Mouse (Mus musculus): Measurements from ENCODE around the gene Crocc2.

The Crocc2 gene

DNA sequence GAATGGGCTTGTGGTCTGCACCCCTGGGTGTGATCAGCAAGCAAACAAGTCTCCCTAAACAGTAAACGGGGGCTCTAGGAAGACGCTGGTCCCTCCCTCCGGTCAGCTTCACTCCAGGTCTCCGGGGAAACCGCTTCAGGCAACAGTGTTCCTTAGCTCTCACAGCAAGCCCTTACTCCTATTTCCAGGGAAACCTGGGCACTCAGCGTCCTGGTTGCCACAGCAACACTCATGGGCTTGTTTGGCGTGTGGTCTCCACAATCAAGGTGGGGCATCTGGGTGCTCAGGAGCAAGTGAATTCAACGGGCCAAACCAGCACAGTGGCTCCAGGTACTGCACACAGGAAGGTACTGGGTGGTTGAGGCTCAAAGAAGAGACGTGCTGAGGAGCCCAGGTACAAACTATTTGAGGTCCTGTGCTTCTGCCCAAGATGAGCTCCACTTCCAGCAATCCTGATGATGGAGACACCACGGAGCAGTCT is at the start of gene Crocc2:
Crocc2 (plus strand) TSS at position 431 of the 481 bp plus-strand sequence.
- in situ Hi-C loops (cut with MboI, MseI): no loop called here

DNA sequence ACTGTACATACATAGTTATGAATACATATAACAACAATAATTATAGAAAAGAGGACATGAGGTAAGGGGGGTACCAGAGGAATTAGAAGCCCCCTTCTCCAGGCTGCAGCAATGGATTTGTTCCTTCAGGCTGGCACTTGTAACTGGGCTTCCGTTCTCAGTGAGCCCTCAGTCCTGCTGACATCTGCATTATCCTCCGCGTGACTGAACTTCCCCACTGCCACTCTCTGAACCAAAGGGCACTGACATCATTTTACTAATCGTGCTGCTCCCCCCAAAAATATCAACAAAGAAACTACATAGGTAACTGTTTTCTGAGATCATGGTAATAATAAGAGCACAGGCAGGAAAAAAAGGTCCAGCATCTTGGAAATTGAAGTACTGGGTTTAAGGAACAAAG is 49.7 kb upstream of the Crocc2 start:
- in situ Hi-C loops (cut with MboI, MseI): no loop called here

DNA sequence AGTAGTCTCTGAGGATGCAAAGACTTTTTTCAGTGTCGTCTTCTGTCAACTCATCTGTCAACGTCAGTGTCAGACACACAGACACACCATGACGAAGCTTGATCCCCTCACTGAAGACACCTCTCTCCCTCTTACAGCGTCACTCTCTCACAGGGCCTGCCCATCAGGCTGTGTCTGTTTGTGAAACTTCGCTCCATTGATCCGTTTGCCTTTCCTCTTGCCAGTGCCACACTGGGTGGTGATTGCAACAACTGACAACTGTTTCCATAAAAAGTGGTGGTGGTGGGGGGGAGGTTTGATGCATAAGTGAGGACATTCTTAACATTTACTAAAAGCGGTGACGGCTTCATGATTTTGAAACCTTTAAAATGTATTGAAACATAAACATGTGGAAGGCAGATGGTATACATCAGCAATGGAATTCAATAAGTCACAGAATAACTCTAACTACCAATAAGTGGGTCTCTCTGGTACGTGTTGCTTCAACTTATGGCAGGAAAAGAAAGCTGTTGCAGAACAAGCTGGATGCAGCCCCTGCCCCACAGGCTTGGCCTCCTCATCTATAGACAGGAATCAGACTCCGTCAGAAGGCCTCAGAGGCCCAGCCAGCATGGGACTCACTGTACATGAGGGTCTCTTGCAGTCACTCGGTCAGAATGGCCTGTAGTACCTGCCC is 45.2 kb upstream of the Crocc2 start:
- in situ Hi-C loops (cut with MboI, MseI): no loop called here

DNA sequence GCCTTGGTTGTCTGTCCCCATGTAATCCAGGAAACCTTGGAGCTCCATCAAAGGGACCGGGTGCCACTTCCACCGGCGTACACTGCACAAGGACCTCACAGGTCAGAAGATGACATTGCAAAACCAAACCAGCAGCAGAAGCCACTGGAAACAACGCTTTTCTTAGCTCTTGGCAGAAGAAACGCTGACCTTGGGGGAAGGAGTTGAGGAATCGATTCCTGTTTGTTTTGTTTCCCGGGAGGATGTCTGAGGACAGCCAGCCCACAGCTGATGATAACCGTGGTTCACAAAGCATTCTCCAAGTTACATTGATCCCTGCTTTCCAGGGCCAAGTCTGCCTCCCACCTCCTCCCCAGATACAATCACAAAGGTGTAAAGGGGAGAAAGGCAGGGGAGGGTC is 44.5 kb upstream of the Crocc2 start:
- in situ Hi-C loops (cut with MboI, MseI): no loop called here

DNA sequence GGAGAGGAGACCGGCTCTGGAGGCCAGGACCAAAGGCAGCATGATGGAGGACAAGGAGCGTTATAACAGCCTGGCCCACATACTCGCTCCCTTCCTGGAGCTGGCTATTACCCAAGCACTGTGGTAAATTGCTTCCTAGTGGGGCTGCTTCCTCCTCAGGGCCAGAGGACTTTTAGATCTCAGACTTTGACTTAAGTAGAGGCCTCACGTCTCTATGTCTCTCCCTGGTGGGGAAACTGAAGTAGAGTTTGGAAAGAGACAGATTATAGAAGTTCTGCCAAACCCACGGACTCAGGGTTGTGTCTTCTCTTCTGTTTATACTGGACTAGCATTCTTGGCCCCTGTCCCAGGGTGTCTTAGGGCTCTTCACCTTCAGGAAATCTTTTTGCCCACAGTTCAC is 43.3 kb upstream of the Crocc2 start:
- in situ Hi-C loops (cut with MboI, MseI): no loop called here

DNA sequence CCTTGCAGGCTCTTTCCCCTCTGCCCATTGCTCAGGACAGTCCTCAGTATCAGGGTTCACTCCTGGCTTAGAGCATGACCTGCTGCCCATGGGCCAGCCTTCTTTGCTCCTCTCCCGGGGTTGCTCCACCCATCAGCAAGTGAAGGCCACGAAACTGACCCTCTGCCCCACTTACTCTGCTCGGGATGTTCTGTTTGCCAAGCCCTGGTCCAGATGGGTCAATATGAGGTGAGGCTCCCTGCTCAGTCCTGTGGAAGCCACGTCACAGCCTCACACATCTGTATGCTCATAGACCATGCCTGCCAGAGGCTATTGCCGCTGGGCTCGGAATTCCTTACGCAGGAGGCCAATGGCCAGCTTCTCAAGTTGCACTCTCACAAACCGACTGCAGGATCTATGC is 40.3 kb upstream of the Crocc2 start:
- in situ Hi-C loops (cut with MboI, MseI): no loop called here

DNA sequence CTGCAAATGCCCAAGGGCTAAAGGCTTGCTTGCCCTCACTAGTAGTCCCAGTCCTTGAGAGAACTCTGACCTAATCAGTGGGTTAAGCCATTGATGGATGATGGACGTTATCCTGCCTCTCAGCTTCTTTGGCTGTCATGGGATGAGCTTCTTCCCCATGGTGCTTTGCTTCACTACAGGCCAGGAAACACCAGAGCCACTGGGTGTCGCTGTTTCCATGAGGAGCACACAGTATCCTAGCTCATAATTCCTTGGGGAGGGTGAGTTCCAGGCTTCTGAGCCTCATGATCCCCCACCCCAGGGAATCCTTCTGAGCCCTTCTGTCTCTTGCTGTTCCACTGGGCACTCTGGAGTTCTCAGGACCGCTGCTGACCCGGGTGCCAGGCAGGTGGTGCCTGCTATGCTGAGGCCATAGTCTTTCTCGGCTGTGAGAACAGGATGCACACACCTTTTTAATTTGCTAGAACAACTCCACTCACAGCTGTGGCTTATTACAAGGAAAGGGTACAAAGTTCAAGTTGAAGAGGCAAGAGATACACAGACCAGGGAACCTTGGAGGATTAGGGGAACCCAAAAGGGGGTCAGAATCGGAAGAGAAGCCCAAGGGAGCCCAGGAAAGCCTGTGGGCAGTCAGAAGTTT is 39.7 kb upstream of the Crocc2 start:
- in situ Hi-C loops (cut with MboI, MseI): no loop called here

DNA sequence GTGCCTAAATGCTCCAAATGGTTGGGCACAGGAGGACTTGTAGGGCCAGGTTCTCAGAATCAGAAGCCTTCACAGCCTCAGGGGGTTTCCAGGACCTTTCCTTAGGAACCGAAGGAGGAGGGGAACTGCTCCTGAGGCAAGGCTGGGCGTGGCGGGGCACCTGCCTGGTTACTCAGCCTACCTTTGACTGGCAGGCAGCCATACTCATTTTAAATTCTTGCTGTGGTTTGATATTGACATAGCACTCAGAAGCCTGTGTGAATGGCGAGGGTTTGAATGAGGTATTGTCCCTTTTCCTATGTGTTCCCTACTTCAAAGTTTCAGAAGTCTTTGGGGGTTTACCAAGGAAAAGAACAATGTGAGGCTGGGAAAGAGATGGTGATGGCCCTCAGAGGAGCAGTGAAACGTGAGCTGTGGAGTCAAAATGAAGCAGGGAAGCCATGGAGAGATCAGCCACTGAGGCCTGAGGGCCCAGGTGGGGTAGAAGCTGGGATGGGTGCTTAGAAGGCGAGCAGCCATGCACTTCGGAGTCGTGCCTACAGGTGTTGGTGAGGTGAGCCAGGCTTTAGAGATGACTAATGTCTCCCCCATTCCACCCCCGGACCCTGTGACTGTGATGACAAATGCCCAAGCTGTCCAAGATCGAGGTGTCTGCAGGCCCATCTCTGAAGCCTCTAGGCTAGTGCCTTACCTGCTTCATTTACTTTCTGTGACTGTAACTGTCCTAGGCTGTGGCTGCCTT is 38.1 kb upstream of the Crocc2 start:
- in situ Hi-C loops (cut with MboI, MseI): no loop called here

DNA sequence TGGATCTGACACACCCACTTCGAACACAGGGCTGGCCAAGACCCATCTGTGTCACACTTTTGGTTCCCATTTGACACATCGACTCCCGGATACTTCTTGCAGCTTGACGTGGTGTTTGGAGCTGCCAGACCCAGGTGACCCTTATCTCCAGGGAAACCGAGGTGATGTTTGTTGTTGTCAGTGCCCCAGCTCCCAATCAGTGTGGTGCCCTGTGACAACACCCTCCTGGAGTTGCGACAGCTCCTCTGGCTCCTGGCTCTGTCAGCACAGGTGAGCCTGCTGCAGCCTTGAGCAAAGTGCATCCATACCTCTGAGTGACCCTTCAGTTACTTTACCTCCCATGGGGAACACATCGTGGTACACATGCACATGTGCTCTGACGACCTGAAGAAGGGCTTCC is 35.8 kb upstream of the Crocc2 start:
- in situ Hi-C loops (cut with MboI, MseI): no loop called here

DNA sequence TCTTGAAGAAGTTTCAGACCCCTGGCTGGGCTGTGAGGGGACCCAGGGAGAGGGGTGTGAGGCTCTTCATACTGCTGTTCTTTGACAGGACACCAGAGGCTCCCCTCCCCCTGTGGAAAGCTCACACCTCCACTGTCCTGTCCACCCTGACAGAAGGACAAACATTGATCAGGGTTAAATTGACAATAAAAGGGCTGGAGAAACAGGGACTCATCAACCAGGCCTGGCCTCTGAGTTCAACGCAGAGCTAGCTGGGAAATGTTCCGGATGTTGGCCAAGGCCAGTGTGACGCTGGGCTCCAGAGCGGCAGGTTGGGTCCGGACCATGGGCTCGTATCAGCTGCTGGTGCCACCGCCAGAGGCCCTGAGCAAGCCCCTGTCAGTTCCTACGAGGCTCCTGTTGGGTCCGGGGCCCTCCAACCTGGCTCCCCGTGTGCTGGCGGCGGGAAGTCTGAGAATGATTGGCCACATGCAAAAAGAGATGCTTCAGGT is 33.4 kb upstream of the Crocc2 start, which contains the start of gene Agxt:
Agxt (plus strand) TSS at position 205 of the 491 bp plus-strand sequence.
- in situ Hi-C loops (cut with MboI, MseI): no loop called here

DNA sequence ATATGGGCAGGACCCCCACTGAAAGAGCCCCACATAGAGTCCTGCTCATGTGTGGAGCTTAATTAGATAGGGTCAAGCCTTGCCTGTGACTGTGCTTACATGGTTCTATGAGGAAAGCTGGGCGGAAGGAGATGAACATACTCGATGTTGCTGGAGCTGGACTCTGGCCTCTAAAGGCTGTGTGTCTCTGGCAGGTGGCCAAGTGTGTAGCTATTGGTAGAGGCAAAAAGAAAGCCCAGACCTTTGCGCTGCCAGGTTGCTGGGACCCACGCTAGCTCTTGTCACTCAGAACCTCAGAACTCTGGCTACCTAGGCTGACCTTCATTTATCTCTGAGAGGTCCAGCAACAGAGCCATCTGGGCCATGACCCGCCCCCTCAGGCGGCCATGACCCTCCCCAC is 30.0 kb upstream of the Crocc2 start:
- in situ Hi-C loops (cut with MboI, MseI): no loop called here

DNA sequence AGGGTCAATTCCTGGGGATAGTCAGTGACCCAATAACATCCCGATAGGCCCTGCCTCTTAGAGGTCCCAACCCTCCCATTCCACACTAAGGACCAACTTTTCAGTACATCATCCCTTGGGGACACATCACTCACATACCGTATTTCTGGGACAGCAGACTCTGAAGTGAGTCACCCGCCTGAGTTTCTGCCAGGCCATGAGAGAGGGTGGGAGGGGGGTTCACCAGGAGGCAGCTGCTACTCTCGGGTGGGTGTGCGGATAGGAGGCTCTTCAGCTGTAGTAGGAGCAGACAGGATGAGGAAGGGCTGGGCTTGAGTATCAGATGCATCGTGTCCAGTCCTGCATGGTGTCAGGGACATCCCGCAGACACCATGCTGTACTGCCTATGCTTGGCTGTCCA is 28.8 kb upstream of the Crocc2 start:
- in situ Hi-C loops (cut with MboI, MseI): loop anchor here (10.0 kb wide), 1 partner anchor 1805 kb away; no protein-coding TSS in a partner anchor

DNA sequence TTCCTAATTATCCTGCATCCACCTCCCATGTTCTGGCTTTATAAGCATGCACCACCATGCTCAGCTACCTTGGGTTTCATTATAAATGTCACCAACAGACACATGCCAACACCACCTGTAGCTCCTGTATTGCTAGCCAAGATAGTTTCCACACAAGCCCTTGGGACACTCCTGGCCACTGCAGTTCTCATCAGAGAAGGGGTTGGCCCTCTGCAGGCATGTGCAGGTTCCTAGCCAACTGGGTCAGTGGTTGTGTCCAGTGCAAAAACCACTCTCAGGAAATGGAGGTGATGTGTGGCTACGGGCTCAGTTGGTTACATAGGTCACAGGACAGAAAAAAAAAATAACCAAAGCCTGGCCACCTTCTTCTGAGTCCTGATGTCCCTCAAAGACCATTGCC is 25.7 kb upstream of the Crocc2 start:
- in situ Hi-C loops (cut with MboI, MseI): loop anchor here (10.0 kb wide), 1 partner anchor 1808 kb away; no protein-coding TSS in a partner anchor

DNA sequence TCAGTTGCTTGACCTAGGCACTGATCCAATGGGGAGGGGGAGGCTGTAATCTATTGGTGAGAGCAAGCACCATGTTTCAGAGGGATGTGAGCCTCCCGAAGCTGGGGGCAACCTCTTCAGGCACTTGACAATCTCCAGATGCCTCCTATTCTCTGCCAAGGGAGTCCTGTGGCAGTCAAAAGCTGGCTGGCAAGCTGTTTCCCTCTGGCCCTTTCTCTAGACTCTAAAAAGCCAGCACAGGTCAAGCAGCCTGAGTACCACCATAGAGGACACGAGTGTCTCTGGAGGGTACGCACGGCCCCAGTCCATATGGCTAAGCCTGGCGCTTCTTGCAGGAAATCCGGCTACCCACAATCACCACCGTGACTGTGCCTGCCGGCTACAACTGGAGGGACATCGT is 24.3 kb upstream of the Crocc2 start:
- in situ Hi-C loops (cut with MboI, MseI): loop anchor here (10.0 kb wide), 1 partner anchor 1809 kb away; no protein-coding TSS in a partner anchor

DNA sequence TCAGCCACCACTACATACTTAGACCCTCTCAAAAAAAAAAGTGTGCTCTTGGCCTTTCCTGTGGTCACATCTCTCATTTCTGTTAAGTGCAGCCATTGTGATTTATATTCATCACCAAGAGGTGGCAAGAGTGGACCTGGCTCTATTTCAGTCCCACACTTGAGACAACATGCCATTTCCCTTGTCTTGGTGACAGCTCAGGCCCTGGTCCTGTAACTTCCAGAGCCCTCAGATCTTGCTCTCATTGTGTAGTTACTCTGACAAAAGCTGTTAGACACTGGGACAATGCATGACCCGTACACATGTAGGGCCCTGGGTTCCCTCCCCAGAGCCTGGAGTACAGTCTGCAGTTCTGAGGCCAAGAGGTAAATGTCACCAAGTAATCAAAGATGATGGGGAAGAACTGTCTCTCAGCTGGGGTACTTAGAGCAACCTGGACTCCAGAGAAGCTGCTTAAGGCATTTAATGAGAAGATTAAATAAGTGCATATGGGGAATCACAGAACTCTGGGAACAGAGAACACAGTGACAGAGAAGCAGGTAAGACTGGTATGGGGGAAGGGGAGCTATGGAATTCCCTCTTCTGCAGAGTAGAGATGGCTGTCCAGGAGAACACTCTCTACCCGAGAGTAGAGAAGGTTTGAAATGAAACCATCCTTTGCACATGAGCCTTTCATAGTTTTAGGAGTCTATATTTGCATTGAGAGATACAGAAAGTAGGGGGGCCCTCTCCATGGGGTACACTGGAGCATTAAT is 17.4 kb upstream of the Crocc2 start:
- in situ Hi-C loops (cut with MboI, MseI): no loop called here

DNA sequence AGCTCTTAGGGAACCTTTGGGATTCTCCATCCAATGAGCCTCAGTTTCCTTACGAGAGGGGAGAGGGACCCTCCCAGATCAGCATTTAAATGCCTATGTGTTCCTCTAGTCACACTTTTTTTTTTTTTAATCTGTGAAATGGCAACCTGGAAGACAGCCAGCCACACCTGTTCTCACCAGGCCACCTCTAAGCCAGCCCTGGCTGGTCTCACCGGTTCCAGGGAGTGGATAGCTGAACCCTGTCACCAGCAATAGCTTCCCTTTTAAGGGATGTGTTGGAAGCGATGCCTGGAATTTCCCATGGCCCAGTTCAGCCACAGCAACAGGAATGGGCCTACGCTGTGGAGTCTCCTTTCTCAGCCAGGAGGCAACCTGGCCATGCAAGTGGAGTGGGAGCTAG is 11.0 kb upstream of the Crocc2 start:
- in situ Hi-C loops (cut with MboI, MseI): no loop called here

DNA sequence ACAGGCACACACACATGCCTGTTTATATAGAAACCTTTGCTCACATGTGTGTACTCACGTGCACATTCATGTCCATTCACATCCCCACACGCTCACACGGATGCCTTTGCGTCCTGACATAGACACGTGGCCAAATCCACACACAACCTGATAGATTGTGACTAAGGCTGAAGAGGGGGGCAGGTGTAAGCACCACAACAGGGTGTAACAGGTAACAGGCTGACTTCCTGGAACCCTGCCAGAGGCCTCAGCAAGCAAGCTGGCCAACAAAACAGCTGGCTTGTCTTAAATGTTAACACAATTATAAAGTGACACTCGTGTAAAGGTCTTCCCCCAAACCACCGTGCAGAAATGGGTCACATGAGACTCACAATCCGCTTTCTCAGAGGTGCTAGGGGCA is 9.6 kb upstream of the Crocc2 start:
- in situ Hi-C loops (cut with MboI, MseI): no loop called here

DNA sequence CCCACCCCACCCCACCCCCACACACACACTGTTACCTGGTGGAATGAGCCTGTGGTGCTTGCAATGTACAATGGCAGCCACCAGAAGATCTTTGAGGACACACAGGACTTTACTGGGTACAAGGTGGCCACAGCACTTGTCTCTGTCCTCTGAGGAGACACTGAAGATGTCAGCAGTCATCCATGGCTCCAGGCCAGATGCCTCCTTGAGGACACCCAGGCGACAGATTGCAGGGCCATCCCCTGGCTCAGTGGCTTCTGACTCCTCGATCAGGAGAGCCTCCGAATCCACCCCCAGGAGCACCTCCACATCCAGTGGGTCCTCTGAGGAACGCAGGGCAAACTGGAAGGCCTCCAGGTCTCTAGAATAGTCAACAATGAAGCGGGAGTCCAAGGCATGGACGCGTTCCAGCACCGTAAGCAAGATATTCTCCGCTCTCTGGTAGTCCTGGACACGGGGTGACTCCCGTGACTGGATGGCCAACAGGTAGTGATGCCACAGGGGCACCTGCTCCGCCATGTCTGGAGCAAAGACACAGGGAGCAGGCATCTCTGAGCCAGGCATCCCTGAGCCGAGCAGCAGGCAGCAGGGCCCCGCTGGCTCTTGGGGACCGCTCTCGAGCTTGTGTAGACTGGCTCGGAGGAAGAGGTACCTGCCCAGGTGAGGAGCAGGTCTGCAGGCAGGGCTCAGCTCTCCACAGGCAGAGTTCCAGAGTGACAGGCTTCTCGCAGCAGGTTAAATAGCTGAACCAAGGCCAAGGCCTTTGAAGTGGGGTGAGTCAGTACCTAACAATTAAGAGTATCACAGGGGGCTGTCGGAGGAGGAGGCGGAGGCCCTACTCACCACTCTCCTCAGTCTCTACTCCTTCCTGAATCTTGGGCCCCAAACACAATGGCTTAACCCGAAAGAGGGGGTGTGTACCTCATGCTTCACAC is 8.7 kb upstream of the Crocc2 start:
- in situ Hi-C loops (cut with MboI, MseI): no loop called here

DNA sequence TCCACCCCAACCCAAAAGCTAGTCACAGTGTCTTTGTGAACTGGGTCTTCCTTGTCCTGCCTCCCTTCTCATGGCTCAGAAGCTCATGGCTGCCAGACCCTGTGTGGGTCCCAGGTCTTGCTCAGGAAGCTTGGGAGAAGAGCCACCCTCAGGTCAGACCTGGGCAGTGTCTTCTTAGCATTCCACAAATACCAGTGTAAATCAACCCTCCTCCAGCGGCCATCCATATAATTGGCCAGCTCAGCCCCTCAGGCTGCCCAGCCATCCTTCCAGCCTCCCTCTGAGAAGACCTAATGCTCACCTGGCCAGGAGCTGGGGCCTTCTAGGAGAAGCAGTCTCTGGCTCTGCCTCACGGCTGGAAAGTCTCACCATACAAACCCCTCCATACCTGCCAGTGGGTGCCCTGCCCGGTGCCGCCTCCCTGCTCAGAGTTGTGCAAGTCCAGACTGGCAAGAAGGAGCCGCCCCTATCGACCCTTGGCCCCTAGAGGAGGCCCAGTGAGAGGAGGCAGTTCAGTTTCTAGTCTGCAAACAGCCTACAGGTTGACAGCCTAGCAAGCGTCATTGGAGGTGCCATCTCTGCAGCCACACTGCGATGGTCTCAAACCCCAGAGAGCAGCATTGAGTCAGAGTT is 7.9 kb upstream of the Crocc2 start, which contains the start of gene 2310007B03Rik:
2310007B03Rik (minus strand) TSS at position 448 of the 633 bp plus-strand sequence.
- in situ Hi-C loops (cut with MboI, MseI): no loop called here

DNA sequence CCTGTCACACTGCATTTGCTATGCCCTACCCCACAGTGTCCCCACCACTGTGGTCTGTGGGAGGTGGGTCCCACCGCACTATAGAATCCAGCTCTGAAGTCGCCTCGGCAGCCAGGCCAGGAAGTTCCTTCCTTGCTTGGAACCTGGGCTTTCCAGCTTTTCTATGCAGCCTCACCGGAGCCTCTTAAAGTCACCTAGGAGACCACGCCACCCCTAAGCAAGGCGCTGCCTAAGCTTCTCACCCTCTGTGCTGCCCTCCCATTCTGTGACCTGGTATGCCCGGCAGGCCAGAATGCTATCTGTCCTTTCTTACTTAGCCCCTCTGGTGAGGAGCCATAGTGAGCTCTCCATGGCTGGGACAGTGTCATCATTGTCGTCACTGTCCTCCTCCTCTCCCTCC is 7.2 kb upstream of the Crocc2 start:
- in situ Hi-C loops (cut with MboI, MseI): no loop called here

Data from T-helper 1 cell (primary cell).